8 mouse cellular contexts compared by ENCODE assay signal in genomic region chr10:79853392-79853791, GRCm38 (mm10). TPM values are rescaled to one million over a fixed set of nuclear protein-coding genes. Genes with fewer than 3 reads are reported as not detected.
DNase-seq lines count a peak whose midpoint lies in the region; ATAC-seq and TF ChIP-seq lines count a peak whose summit lies in the region.

No protein-coding gene starts in this region.

- TF ChIP-seq CTCF in bone marrow macrophage, adult 2 months (IDR thresholded peaks at IDR 0.05; ENCODE audit: low read depth, low read length) = no peak
- no peak for TF ChIP-seq CTCF in thymus, adult 2 months (IDR thresholded peaks at IDR 0.05; ENCODE audit: borderline replicate concordance, control insufficient read depth, extremely low read depth, insufficient read depth, low read length, poor library complexity)

- no peaks in the 10 kb centered on the region for H3K9me3 ChIP-seq in erythroblast, embryonic 14.5 days (ENCODE audit: control insufficient read depth, low read length)
- H3K9me3 ChIP-seq in heart, embryonic 12.5 days (replicated peaks) = no peaks in the 10 kb centered on the region
- H3K9me3 ChIP-seq in liver, embryonic 13.5 days (replicated peaks) = no peaks in the 10 kb centered on the region
- no peaks in the 10 kb centered on the region for H3K9me3 ChIP-seq in neural tube, embryonic 15.5 days (replicated peaks)

- H3K27me3 ChIP-seq in erythroblast, embryonic 14.5 days (ENCODE audit: control insufficient read depth) = no peaks in the 10 kb centered on the region
- no peaks in the 10 kb centered on the region for H3K27me3 ChIP-seq in heart, embryonic 12.5 days (replicated peaks)
- H3K27me3 ChIP-seq in liver, embryonic 13.5 days = no peaks in the 10 kb centered on the region
- H3K27me3 ChIP-seq in neural tube, embryonic 15.5 days (replicated peaks) = no peaks in the 10 kb centered on the region
- H3K27me3 ChIP-seq in thymus, adult 2 months (ENCODE audit: control insufficient read depth, insufficient read depth, low read length) = no peaks in the 10 kb centered on the region

- peak overlapping the region; percentile 99 for H3K9ac ChIP-seq in heart, embryonic 12.5 days
- peak overlapping the region; percentile 82 for H3K9ac ChIP-seq in liver, embryonic 13.5 days
- H3K9ac ChIP-seq in neural tube, embryonic 15.5 days (replicated peaks) = peak overlapping the region; percentile 70

- DNase-seq in 416B (ENCODE audit: low read depth) = peak; percentile 91
- peak; percentile 99 for DNase-seq in kidney, postnatal 10 days
- DNase-seq in liver, embryonic 13.5 days = peak; percentile 62
- peak; percentile 64 for DNase-seq in thymus, adult 2 months

- TF ChIP-seq POLR2A in bone marrow macrophage, adult 2 months (IDR thresholded peaks at IDR 0.05; ENCODE audit: borderline replicate concordance, low read depth, low read length) = no peak
- no peak for TF ChIP-seq POLR2A in thymus, adult 2 months (IDR thresholded peaks at IDR 0.05; ENCODE audit: control insufficient read depth, extremely low read depth, insufficient read depth, low read length, poor library complexity)

- ATAC-seq in heart, embryonic 12.5 days (ENCODE audit: insufficient number of reproducible peaks, low FRiP score) = peak; percentile 60
- ATAC-seq in liver, embryonic 13.5 days (ENCODE audit: low read depth) = no peak
- ATAC-seq in neural tube, embryonic 15.5 days (ENCODE audit: low FRiP score) = no peak

- H3K27ac ChIP-seq in bone marrow macrophage, adult 2 months (ENCODE audit: insufficient read depth, low read depth, low read length) = peak overlapping the region; percentile 97
- peak overlapping the region; percentile 100 for H3K27ac ChIP-seq in heart, embryonic 12.5 days (ENCODE audit: poor library complexity, severe bottlenecking)
- H3K27ac ChIP-seq in liver, embryonic 13.5 days = peak overlapping the region; percentile 97
- peak overlapping the region; percentile 99 for H3K27ac ChIP-seq in neural tube, embryonic 15.5 days (replicated peaks)
- peak overlapping the region; percentile 94 for H3K27ac ChIP-seq in thymus, adult 2 months (ENCODE audit: control insufficient read depth, insufficient read depth, low read length)

- peaks cover 37% of the 10 kb centered on the region for H3K4me1 ChIP-seq in bone marrow macrophage, adult 2 months (ENCODE audit: control insufficient read depth, insufficient read depth, low read length)
- peaks cover 71% of the 10 kb centered on the region for H3K4me1 ChIP-seq in erythroblast, embryonic 14.5 days (ENCODE audit: control insufficient read depth)
- H3K4me1 ChIP-seq in heart, embryonic 12.5 days (replicated peaks) = peaks cover 57% of the 10 kb centered on the region
- peaks cover 72% of the 10 kb centered on the region for H3K4me1 ChIP-seq in liver, embryonic 13.5 days (replicated peaks)
- peaks cover 58% of the 10 kb centered on the region for H3K4me1 ChIP-seq in neural tube, embryonic 15.5 days
- H3K4me1 ChIP-seq in thymus, adult 2 months (replicated peaks; ENCODE audit: control insufficient read depth, insufficient read depth, low read length) = peaks cover 68% of the 10 kb centered on the region

- WGBS in heart, embryonic 12.5 days = under 1% methylated on average over 15 of the region's 15 CpGs
- whole genome bisulfite sequencing in liver, embryonic 13.5 days (ENCODE audit: insufficient replicate concordance) = 2% methylated on average over 15 of the region's 15 CpGs
- 1% methylated on average over 15 of the region's 15 CpGs for WGBS in neural tube, embryonic 15.5 days
- 2% methylated on average over 15 of the region's 15 CpGs for WGBS in thymus, adult 2 months

- peak overlapping the region; percentile 99 for H3K4me2 ChIP-seq in heart, embryonic 12.5 days
- H3K4me2 ChIP-seq in liver, embryonic 13.5 days = peak overlapping the region; percentile 97
- peak overlapping the region; percentile 81 for H3K4me2 ChIP-seq in neural tube, embryonic 15.5 days

- peaks cover 27% of the 10 kb centered on the region for H3K36me3 ChIP-seq in erythroblast, embryonic 14.5 days (ENCODE audit: control insufficient read depth)
- H3K36me3 ChIP-seq in heart, embryonic 12.5 days = peaks cover 17% of the 10 kb centered on the region
- peaks cover 26% of the 10 kb centered on the region for H3K36me3 ChIP-seq in liver, embryonic 13.5 days
- H3K36me3 ChIP-seq in neural tube, embryonic 15.5 days = peaks cover 7% of the 10 kb centered on the region
- H3K36me3 ChIP-seq in thymus, adult 2 months (ENCODE audit: control insufficient read depth, insufficient read depth, low read length) = peaks cover 10% of the 10 kb centered on the region

- peak overlapping the region; percentile 70 for H3K4me3 ChIP-seq in bone marrow macrophage, adult 2 months (ENCODE audit: insufficient read depth, low read length)
- peak overlapping the region; percentile 82 for H3K4me3 ChIP-seq in erythroblast, embryonic 14.5 days (replicated peaks)
- peak overlapping the region; percentile 92 for H3K4me3 ChIP-seq in heart, embryonic 12.5 days
- peak overlapping the region; percentile 65 for H3K4me3 ChIP-seq in liver, embryonic 13.5 days (replicated peaks)
- peak overlapping the region; percentile 92 for H3K4me3 ChIP-seq in neural tube, embryonic 15.5 days (replicated peaks)
- H3K4me3 ChIP-seq in thymus, adult 2 months (ENCODE audit: control insufficient read depth, insufficient read depth, low read length) = peak overlapping the region; percentile 57

RNA-seq across cellular contexts. Expression of gene Ptbp1, which starts 0.8 kb away (rescaled TPM):
- polyA plus RNA-seq in bone marrow macrophage, adult 2 months (2012; ENCODE audit: insufficient read depth, insufficient read length, missing spikeins) = 129 and 141 TPM in 2 replicates
- polyA plus RNA-seq in erythroblast, embryonic 14.5 days (2012) = 46.1 and 67.9 TPM in 2 replicates
- 139 and 142 TPM in 2 replicates for polyA plus RNA-seq in heart, embryonic 12.5 days (2016; fragmentation: Nextera tagmentation; extraction: Ambion mirVana)
- polyA plus RNA-seq in liver, embryonic 13.5 days (2015; fragmentation: Nextera tagmentation; extraction: Ambion mirVana) = 136 and 175 TPM in 2 replicates
- polyA plus RNA-seq in neural tube, embryonic 15.5 days (2015; fragmentation: Nextera tagmentation; extraction: Ambion mirVana) = 55.8 and 121 TPM in 2 replicates
- polyA plus RNA-seq in thymus, adult 2 months (2012; rRNA removed) = 583 and 703 TPM in 2 replicates

RNA-seq across cellular contexts. Expression of gene Prtn3, which starts 20.9 kb away (rescaled TPM):
- polyA plus RNA-seq in bone marrow macrophage, adult 2 months (2012; ENCODE audit: insufficient read depth, insufficient read length, missing spikeins) = not detected in 2 replicates
- polyA plus RNA-seq in erythroblast, embryonic 14.5 days (2012) = 3.5 TPM in 2 replicates
- polyA plus RNA-seq in heart, embryonic 12.5 days (2016; fragmentation: Nextera tagmentation; extraction: Ambion mirVana) = 1.8 and 2.0 TPM in 2 replicates
- polyA plus RNA-seq in liver, embryonic 13.5 days (2015; fragmentation: Nextera tagmentation; extraction: Ambion mirVana) = 54.8 and 64.6 TPM in 2 replicates
- polyA plus RNA-seq in neural tube, embryonic 15.5 days (2015; fragmentation: Nextera tagmentation; extraction: Ambion mirVana) = 9.0 and 9.5 TPM in 2 replicates
- polyA plus RNA-seq in thymus, adult 2 months (2012; rRNA removed) = 5.3 and 9.2 TPM in 2 replicates

RNA-seq across cellular contexts. Expression of gene Plppr3, which starts 21.0 kb away (rescaled TPM):
- not detected in 2 replicates for polyA plus RNA-seq in bone marrow macrophage, adult 2 months (2012; ENCODE audit: insufficient read depth, insufficient read length, missing spikeins)
- 0.06 and 0.11 TPM in 2 replicates for polyA plus RNA-seq in erythroblast, embryonic 14.5 days (2012)
- polyA plus RNA-seq in heart, embryonic 12.5 days (2016; fragmentation: Nextera tagmentation; extraction: Ambion mirVana) = 14.2 and 15.5 TPM in 2 replicates
- 5.7 and 5.8 TPM in 2 replicates for polyA plus RNA-seq in liver, embryonic 13.5 days (2015; fragmentation: Nextera tagmentation; extraction: Ambion mirVana)
- 316 and 385 TPM in 2 replicates for polyA plus RNA-seq in neural tube, embryonic 15.5 days (2015; fragmentation: Nextera tagmentation; extraction: Ambion mirVana)
- 1.1 and 1.9 TPM in 2 replicates for polyA plus RNA-seq in thymus, adult 2 months (2012; rRNA removed)

RNA-seq across cellular contexts. Expression of gene Misp, which starts 32.6 kb away (rescaled TPM):
- 0.91 TPM in 1 of 2 replicates, not detected in the other for polyA plus RNA-seq in bone marrow macrophage, adult 2 months (2012; ENCODE audit: insufficient read depth, insufficient read length, missing spikeins)
- not detected in 2 replicates for polyA plus RNA-seq in erythroblast, embryonic 14.5 days (2012)
- polyA plus RNA-seq in heart, embryonic 12.5 days (2016; fragmentation: Nextera tagmentation; extraction: Ambion mirVana) = 0.40 and 0.60 TPM in 2 replicates
- 0.25 and 0.75 TPM in 2 replicates for polyA plus RNA-seq in liver, embryonic 13.5 days (2015; fragmentation: Nextera tagmentation; extraction: Ambion mirVana)
- 0.33 and 11.5 TPM in 2 replicates for polyA plus RNA-seq in neural tube, embryonic 15.5 days (2015; fragmentation: Nextera tagmentation; extraction: Ambion mirVana)
- 6.6 and 6.8 TPM in 2 replicates for polyA plus RNA-seq in thymus, adult 2 months (2012; rRNA removed)

RNA-seq across cellular contexts. Expression of gene Elane, which starts 32.7 kb away (rescaled TPM):
- 0.75 TPM in 1 of 2 replicates, not detected in the other for polyA plus RNA-seq in bone marrow macrophage, adult 2 months (2012; ENCODE audit: insufficient read depth, insufficient read length, missing spikeins)
- 1.5 and 1.8 TPM in 2 replicates for polyA plus RNA-seq in erythroblast, embryonic 14.5 days (2012)
- polyA plus RNA-seq in heart, embryonic 12.5 days (2016; fragmentation: Nextera tagmentation; extraction: Ambion mirVana) = 0.47 TPM in 1 of 2 replicates, not detected in the other
- polyA plus RNA-seq in liver, embryonic 13.5 days (2015; fragmentation: Nextera tagmentation; extraction: Ambion mirVana) = 47.1 and 59.3 TPM in 2 replicates
- 0.31 and 0.50 TPM in 2 replicates for polyA plus RNA-seq in neural tube, embryonic 15.5 days (2015; fragmentation: Nextera tagmentation; extraction: Ambion mirVana)
- 3.7 and 8.9 TPM in 2 replicates for polyA plus RNA-seq in thymus, adult 2 months (2012; rRNA removed)

Comparison
In these comparisons a context has a peak if more than half of its experiments do, and no peak if none do; other contexts are left out.
1. RNA of gene Plppr3, which starts 21.0 kb away (polyA plus RNA-seq): 316 to 385 TPM in neural tube, embryonic 15.5 days; 14.2 to 15.5 TPM in heart, embryonic 12.5 days, 5.7 to 5.8 TPM in liver, embryonic 13.5 days, 1.1 to 1.9 TPM in thymus, adult 2 months, not detected in bone marrow macrophage, adult 2 months and 0.06 to 0.11 TPM in erythroblast, embryonic 14.5 days; every median in the first group is over 10 times any median in the second.
2. Peak in every context shown above with its lines, with median percentiles within 50 percentile points of each other: DNase-seq, H3K27ac ChIP-seq, H3K4me3 ChIP-seq, H3K4me2 ChIP-seq and H3K9ac ChIP-seq.